Mouse (Mus musculus) heart, postnatal 0 days (tissue): Measurements from ENCODE around the gene Hoxc8.

Source experiments
- CTCF ChIP-seq: IDR thresholded peaks from 2 replicates; pipeline ENCODE4 v1.5.1; 2016; ENCODE audit warnings: antibody characterized with exemption, control low read depth, low read depth
- EP300 ChIP-seq: IDR thresholded peaks from 2 replicates; pipeline ENCODE4 v1.6.1; 2016; ENCODE audit warnings: antibody characterized with exemption, low read depth

DNA sequence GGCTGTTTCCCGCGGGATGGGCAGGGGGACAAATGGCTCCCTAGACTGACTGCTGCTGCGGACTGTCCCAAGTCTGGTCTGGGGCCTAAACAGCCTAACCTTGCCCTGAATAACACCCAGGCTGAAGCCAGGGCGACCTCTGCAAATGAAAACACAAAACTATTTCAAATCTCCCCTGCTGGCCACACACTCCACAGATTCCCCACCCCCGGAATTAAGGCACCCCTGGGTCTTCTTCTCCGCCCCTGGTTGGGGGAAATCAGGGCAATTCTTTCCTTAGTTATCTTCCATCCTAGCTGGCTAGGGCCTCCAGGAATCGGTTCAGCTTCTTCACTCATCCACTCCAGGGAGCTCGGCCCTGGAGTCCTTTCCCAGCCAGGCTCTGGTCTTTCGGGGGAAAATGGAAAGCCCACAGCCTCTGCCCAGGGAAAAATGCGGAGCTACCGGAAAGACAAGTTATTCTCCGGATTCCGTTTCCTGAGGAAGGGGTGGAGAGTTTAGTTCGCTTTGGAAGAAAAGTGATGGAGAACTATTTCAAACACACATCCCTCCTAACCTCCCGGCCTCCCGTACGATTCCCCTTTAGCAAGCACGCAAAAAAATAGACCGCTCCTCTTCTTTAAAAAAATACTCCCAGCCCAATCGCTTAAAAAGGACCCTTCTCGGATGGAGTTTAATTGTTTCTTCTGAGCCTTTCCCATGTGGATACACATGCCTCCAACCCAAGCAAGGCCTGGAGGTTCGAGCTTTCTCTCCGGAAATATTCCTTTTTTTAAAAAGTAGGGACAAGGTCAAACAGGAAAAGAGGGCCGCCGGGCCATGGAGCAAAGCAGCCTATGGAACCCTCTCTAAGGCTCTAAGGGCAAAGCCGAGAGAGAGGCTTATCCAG lies 25.2 kb upstream of the Hoxc8 start:
- TF ChIP-seq CTCF: no peak
- TF ChIP-seq EP300: no peak
